Mouse (Mus musculus): ENCODE results near the gene Adam12. TPM values are rescaled to one million over a fixed set of nuclear protein-coding genes. Genes with fewer than 3 reads are reported as not detected.

Adam12 gene
- polyA plus RNA-seq, 1 experiment from 2014 or later, result 2.7 TPM

- H3K27me3 ChIP-seq (ENCODE audit: control insufficient read depth, insufficient read depth, low read length), result no peaks in the 10 kb centered on the region
- H3K9ac ChIP-seq (ENCODE audit: low read length), result no peak overlapping the region
- H3K4me3 ChIP-seq (ENCODE audit: low read depth, low read length), result no peak overlapping the region
- H3K4me1 ChIP-seq (ENCODE audit: control insufficient read depth, insufficient read depth, low read length), result no peaks in the 10 kb centered on the region
- H3K36me3 ChIP-seq (ENCODE audit: control insufficient read depth, insufficient read depth, low read length), result no peaks in the 10 kb centered on the region
- H3K4me2 ChIP-seq (ENCODE audit: low read depth, severe bottlenecking), result no peak overlapping the region
- no peak overlapping the region for H3K27ac ChIP-seq (replicated peaks; ENCODE audit: low read depth, low read length)
- ATAC-seq (ENCODE audit: insufficient number of reproducible peaks, low FRiP score, low TSS enrichment, low read depth) (0 out of 2 replicates have a peak, but pooled peaks have one; percentile 54), DNase-seq (ENCODE audit: low spot score) (no peak)
- WGBS, result 41% methylated on average over 6 of the region's 6 CpGs
- no peaks in the 10 kb centered on the region for H3K9me3 ChIP-seq (ENCODE audit: control insufficient read depth, low read length)
Measured at GRCm38 (mm10) chr7:134032959-134033366, 199.0 kb downstream of the Adam12 start.

GRCm38 (mm10) chr7:134031787-134032186, 200.2 kb downstream of the Adam12 start:
- no peaks in the 10 kb centered on the region for H3K9me3 ChIP-seq (ENCODE audit: control insufficient read depth, low read length)
- no peak for DNase-seq (ENCODE audit: low spot score)
- H3K27me3 ChIP-seq (ENCODE audit: control insufficient read depth, insufficient read depth, low read length), result no peaks in the 10 kb centered on the region
- H3K9ac ChIP-seq (ENCODE audit: low read length), result no peak overlapping the region
- no peaks in the 10 kb centered on the region for H3K36me3 ChIP-seq (ENCODE audit: control insufficient read depth, insufficient read depth, low read length)
- H3K4me3 ChIP-seq (ENCODE audit: low read depth, low read length), result no peak overlapping the region
- H3K27ac ChIP-seq (replicated peaks; ENCODE audit: low read depth, low read length), result no peak overlapping the region
- WGBS, result 91% methylated on average over 6 of the region's 6 CpGs
- no peak overlapping the region for H3K4me2 ChIP-seq (ENCODE audit: low read depth, severe bottlenecking)
- H3K4me1 ChIP-seq (ENCODE audit: control insufficient read depth, insufficient read depth, low read length), result no peaks in the 10 kb centered on the region
- no peak for ATAC-seq (ENCODE audit: insufficient number of reproducible peaks, low FRiP score, low TSS enrichment, low read depth)

DNA sequence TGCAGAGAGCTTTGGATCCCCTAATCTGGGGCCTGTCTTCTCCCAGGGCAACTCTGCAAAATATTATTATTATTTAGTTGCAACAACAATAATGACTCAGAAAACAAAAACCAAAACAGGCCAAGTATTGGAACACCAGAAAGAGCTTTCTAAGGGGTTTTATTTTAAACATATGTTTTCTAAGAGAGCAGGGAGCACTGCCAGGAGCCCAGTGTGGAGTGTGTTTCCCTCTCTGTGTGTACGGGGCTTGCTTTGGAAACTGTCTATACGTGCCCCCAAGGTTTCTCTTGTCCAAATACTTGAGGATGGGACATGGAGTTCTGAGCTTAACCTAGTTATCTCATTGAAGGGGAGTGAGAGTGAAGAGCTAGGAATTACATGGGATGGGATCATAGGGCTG, 200.7 kb downstream of the Adam12 start:
- Histone ChIP-seq H3K27me3 (ENCODE audit: control insufficient read depth, insufficient read depth, low read length) (no peaks in the 10 kb centered on the region), H3K9ac (ENCODE audit: low read length) (no peak overlapping the region), H3K27ac (replicated peaks; ENCODE audit: low read depth, low read length) (no peak overlapping the region), H3K4me2 (ENCODE audit: low read depth, severe bottlenecking) (no peak overlapping the region), H3K4me3 (ENCODE audit: low read depth, low read length) (no peak overlapping the region), H3K4me1 (ENCODE audit: control insufficient read depth, insufficient read depth, low read length) (no peaks in the 10 kb centered on the region), H3K36me3 (ENCODE audit: control insufficient read depth, insufficient read depth, low read length) (no peaks in the 10 kb centered on the region), H3K9me3 (ENCODE audit: control insufficient read depth, low read length) (no peaks in the 10 kb centered on the region)
- WGBS, result 80% methylated on average over 2 of the region's 2 CpGs
- ATAC-seq (ENCODE audit: insufficient number of reproducible peaks, low FRiP score, low TSS enrichment, low read depth) (no peak), DNase-seq (ENCODE audit: low spot score) (no peak)

GRCm38 (mm10) chr7:134028281-134028830, 203.6 kb downstream of the Adam12 start:
- ATAC-seq (ENCODE audit: insufficient number of reproducible peaks, low FRiP score, low TSS enrichment, low read depth), result no peak
- Histone ChIP-seq H3K4me2 (ENCODE audit: low read depth, severe bottlenecking) (no peak overlapping the region), H3K9ac (ENCODE audit: low read length) (no peak overlapping the region), H3K4me1 (ENCODE audit: control insufficient read depth, insufficient read depth, low read length) (no peaks in the 10 kb centered on the region), H3K9me3 (ENCODE audit: control insufficient read depth, low read length) (no peaks in the 10 kb centered on the region), H3K4me3 (ENCODE audit: low read depth, low read length) (no peak overlapping the region), H3K27me3 (ENCODE audit: control insufficient read depth, insufficient read depth, low read length) (no peaks in the 10 kb centered on the region), H3K27ac (replicated peaks; ENCODE audit: low read depth, low read length) (no peak overlapping the region), H3K36me3 (ENCODE audit: control insufficient read depth, insufficient read depth, low read length) (no peaks in the 10 kb centered on the region)
- WGBS, result 58% methylated on average over 7 of the region's 7 CpGs
- DNase-seq (ENCODE audit: low spot score), result no peak

GRCm38 (mm10) chr7:134027020-134027415, 204.9 kb downstream of the Adam12 start:
- ATAC-seq (ENCODE audit: insufficient number of reproducible peaks, low FRiP score, low TSS enrichment, low read depth), result no peak
- no peaks in the 10 kb centered on the region for H3K4me1 ChIP-seq (ENCODE audit: control insufficient read depth, insufficient read depth, low read length)
- no peak overlapping the region for H3K27ac ChIP-seq (replicated peaks; ENCODE audit: low read depth, low read length)
- DNase-seq (ENCODE audit: low spot score), result no peak
- H3K4me3 ChIP-seq (ENCODE audit: low read depth, low read length), result no peak overlapping the region
- H3K27me3 ChIP-seq (ENCODE audit: control insufficient read depth, insufficient read depth, low read length), result no peaks in the 10 kb centered on the region
- H3K9me3 ChIP-seq (ENCODE audit: control insufficient read depth, low read length), result no peaks in the 10 kb centered on the region
- no peak overlapping the region for H3K9ac ChIP-seq (ENCODE audit: low read length)
- H3K36me3 ChIP-seq (ENCODE audit: control insufficient read depth, insufficient read depth, low read length), result no peaks in the 10 kb centered on the region
- 83% methylated on average over 5 of the region's 5 CpGs for WGBS
- no peak overlapping the region for H3K4me2 ChIP-seq (ENCODE audit: low read depth, severe bottlenecking)

- ATAC-seq (ENCODE audit: insufficient number of reproducible peaks, low FRiP score, low TSS enrichment, low read depth) (no peak), DNase-seq (ENCODE audit: low spot score) (no peak)
- no peaks in the 10 kb centered on the region for H3K27me3 ChIP-seq (ENCODE audit: control insufficient read depth, insufficient read depth, low read length)
Measured at GRCm38 (mm10) chr7:134026200-134027019, 205.5 kb downstream of the Adam12 start.

GRCm38 (mm10) chr7:134022157-134022885, 209.6 kb downstream of the Adam12 start:
- Histone ChIP-seq H3K9ac (ENCODE audit: low read length) (no peak overlapping the region), H3K27ac (replicated peaks; ENCODE audit: low read depth, low read length) (no peak overlapping the region), H3K27me3 (ENCODE audit: control insufficient read depth, insufficient read depth, low read length) (no peaks in the 10 kb centered on the region), H3K9me3 (ENCODE audit: control insufficient read depth, low read length) (no peaks in the 10 kb centered on the region), H3K4me3 (ENCODE audit: low read depth, low read length) (no peak overlapping the region), H3K4me2 (ENCODE audit: low read depth, severe bottlenecking) (no peak overlapping the region), H3K4me1 (ENCODE audit: control insufficient read depth, insufficient read depth, low read length) (no peaks in the 10 kb centered on the region), H3K36me3 (ENCODE audit: control insufficient read depth, insufficient read depth, low read length) (no peaks in the 10 kb centered on the region)
- 74% methylated on average over 2 of the region's 2 CpGs for WGBS
- ATAC-seq (ENCODE audit: insufficient number of reproducible peaks, low FRiP score, low TSS enrichment, low read depth) (no peak), DNase-seq (ENCODE audit: low spot score) (no peak)

More at GRCm38 (mm10) chr7:134026200-134027019, 205.5 kb downstream of the Adam12 start:
- no peaks in the 10 kb centered on the region for H3K9me3 ChIP-seq (ENCODE audit: control insufficient read depth, low read length)
- 64% methylated on average over 16 of the region's 16 CpGs for WGBS
- H3K36me3 ChIP-seq (ENCODE audit: control insufficient read depth, insufficient read depth, low read length), result no peaks in the 10 kb centered on the region
- no peaks in the 10 kb centered on the region for H3K4me1 ChIP-seq (ENCODE audit: control insufficient read depth, insufficient read depth, low read length)
- H3K4me2 ChIP-seq (ENCODE audit: low read depth, severe bottlenecking), result no peak overlapping the region
- no peak overlapping the region for H3K4me3 ChIP-seq (ENCODE audit: low read depth, low read length)
- H3K9ac ChIP-seq (ENCODE audit: low read length), result no peak overlapping the region
- no peak overlapping the region for H3K27ac ChIP-seq (replicated peaks; ENCODE audit: low read depth, low read length)

DNA sequence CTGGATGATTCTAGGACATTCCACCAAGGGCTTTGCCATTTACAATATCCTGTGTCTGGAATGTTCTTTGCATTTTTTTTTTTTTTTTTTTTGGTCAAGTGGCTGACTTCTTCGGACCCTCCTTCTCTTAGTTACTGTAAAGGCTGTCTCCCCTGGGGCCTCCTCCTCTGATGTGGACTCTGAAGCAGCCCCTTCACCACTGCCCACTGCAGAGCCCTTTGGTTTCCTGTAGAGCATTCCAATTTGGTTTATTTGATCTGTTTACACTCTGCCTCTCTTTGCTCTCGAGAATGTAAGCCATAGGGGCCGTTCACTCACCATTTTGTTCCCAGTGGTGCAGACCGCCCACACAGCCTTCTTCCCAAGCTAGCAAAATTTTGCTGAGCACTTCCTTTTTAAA, 216.7 kb downstream of the Adam12 start:
- ATAC-seq (ENCODE audit: insufficient number of reproducible peaks, low FRiP score, low TSS enrichment, low read depth) (no peak), DNase-seq (ENCODE audit: low spot score) (no peak)
- WGBS, result 61% methylated on average over 4 of the region's 4 CpGs
- H3K27me3 ChIP-seq (ENCODE audit: control insufficient read depth, insufficient read depth, low read length), result no peaks in the 10 kb centered on the region
- no peak overlapping the region for H3K4me2 ChIP-seq (ENCODE audit: low read depth, severe bottlenecking)
- no peak overlapping the region for H3K9ac ChIP-seq (ENCODE audit: low read length)
- H3K36me3 ChIP-seq (ENCODE audit: control insufficient read depth, insufficient read depth, low read length), result no peaks in the 10 kb centered on the region
- no peak overlapping the region for H3K4me3 ChIP-seq (ENCODE audit: low read depth, low read length)
- H3K27ac ChIP-seq (replicated peaks; ENCODE audit: low read depth, low read length), result no peak overlapping the region
- no peaks in the 10 kb centered on the region for H3K9me3 ChIP-seq (ENCODE audit: control insufficient read depth, low read length)
- no peaks in the 10 kb centered on the region for H3K4me1 ChIP-seq (ENCODE audit: control insufficient read depth, insufficient read depth, low read length)
